Mouse (Mus musculus) cerebellum, adult 8-10 months (tissue): ENCODE measurements at regions not wholly inside any gene's neighbourhood (a gene's known extent, or its start where the extent isn't known, plus 50 kb on each side); places are given as distances from the start of the nearest gene placed in this dataset.

Source experiments
- DNase-seq: peaks from one replicate; pipeline ENCODE4 v3.0.0; 2022

GRCm38 (mm10) chr1:153962161-153962720 lies 62.2 kb upstream of the Teddm2 start:
- DNase-seq, result no peak

GRCm38 (mm10) chr1:153963744-153964342 lies 63.8 kb upstream of the Teddm2 start:
- no peak for DNase-seq

GRCm38 (mm10) chr1:153969401-153969800 lies 69.4 kb upstream of the Teddm2 start:
- DNase-seq, result no peak

GRCm38 (mm10) chr1:153974300-153974699 lies 74.3 kb upstream of the Teddm2 start:
- no peak for DNase-seq

GRCm38 (mm10) chr1:153977963-153978726 lies 78.1 kb upstream of the Teddm2 start:
- no peak for DNase-seq

- DNase-seq, result no peak
These were observed 80.9 kb upstream of the Teddm2 start for GRCm38 (mm10) chr1:153980886-153981285.

GRCm38 (mm10) chr1:153985595-153985994 lies 85.6 kb upstream of the Teddm2 start:
- no peak for DNase-seq

- no peak for DNase-seq
These were observed 86.6 kb upstream of the Teddm2 start for GRCm38 (mm10) chr1:153986632-153987031.

GRCm38 (mm10) chr1:153988297-153988696 lies 88.3 kb upstream of the Teddm2 start:
- DNase-seq, result no peak

GRCm38 (mm10) chr1:153990651-153991435 lies 90.8 kb upstream of the Teddm2 start:
- no peak for DNase-seq

GRCm38 (mm10) chr1:153992466-153992865 lies 92.4 kb upstream of the Teddm2 start:
- no peak for DNase-seq

GRCm38 (mm10) chr1:153994871-153995270 lies 94.8 kb upstream of the Teddm2 start:
- DNase-seq, result no peak

- DNase-seq, result peak; percentile 8
These were observed 97.5 kb upstream of the Teddm2 start for GRCm38 (mm10) chr1:153997201-153998181.

GRCm38 (mm10) chr1:153999776-154000175 lies 99.7 kb upstream of the Teddm2 start:
- DNase-seq, result no peak

- no peak for DNase-seq
These were observed 103.6 kb upstream of the Teddm2 start for GRCm38 (mm10) chr1:154003669-154004068.

- DNase-seq, result no peak
These were observed 104.6 kb upstream of the Teddm2 start for GRCm38 (mm10) chr1:154004647-154005046.

GRCm38 (mm10) chr1:154006055-154006454 lies 106.0 kb upstream of the Teddm2 start:
- no peak for DNase-seq

- no peak for DNase-seq
These were observed 107.4 kb upstream of the Teddm2 start for GRCm38 (mm10) chr1:154007440-154007839.

- no peak for DNase-seq
These were observed 108.7 kb upstream of the Teddm2 start for GRCm38 (mm10) chr1:154008593-154009310.

- DNase-seq, result no peak
These were observed 110.7 kb upstream of the Teddm2 start for GRCm38 (mm10) chr1:154010681-154011080.

- DNase-seq, result no peak
These were observed 116.5 kb upstream of the Teddm2 start for GRCm38 (mm10) chr1:154016516-154016915.
